Mouse (Mus musculus): ENCODE measurements around the gene Plppr3.
"Not testable (repeated sequence)": the region's sequence is repeated elsewhere in the genome, so short reads cannot be mapped to it uniquely, and the experiment has no call there.

- TF ChIP-seq GATA1, TAL1 (IDR thresholded peaks at IDR 0.05; ENCODE audit: low read length): not testable (repeated sequence)
These were observed 18.2 kb upstream of the Plppr3 start for GRCm38 (mm10) chr10:79892451-79893118.

All from erythroblast, embryonic 14.5 days (primary cell).